Mouse (Mus musculus): ENCODE results near the gene Utrn.

DNA sequence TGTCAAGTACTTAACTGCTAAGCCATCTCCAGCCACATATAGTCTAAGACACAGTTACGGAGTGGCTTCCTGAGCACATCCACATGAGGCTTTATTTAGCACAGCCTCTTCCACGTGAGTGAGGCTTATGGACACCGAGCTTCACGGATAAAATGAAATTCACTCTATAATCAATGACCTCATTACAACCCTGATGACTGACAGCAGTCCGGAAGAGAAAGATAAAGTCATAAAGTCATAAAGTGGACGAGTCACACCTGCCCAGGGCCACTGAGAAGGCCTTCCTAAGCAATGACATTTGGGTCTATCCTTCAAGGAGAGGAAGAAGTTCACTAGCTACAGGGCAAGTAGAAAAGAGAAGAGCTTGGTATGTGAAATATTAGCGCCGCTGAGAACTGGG is 7.1 kb downstream of the Utrn start:
- no peak for TF ChIP-seq CTCF (IDR thresholded peaks at IDR 0.05; ENCODE audit: low read depth, low read length)
- TF ChIP-seq EP300 (IDR thresholded peaks at IDR 0.05; ENCODE audit: insufficient read depth, low read depth, low read length), result no peak
- TF ChIP-seq POLR2A (IDR thresholded peaks at IDR 0.05; ENCODE audit: insufficient read depth, low read length), result no peak

All from ES-Bruce4 (cell line).